Mouse (Mus musculus): ENCODE measurements at regions not wholly inside any gene's neighbourhood (a gene's known extent, or its start where the extent isn't known, plus 50 kb on each side); places are given as distances from the start of the nearest gene placed in this dataset.

DNA sequence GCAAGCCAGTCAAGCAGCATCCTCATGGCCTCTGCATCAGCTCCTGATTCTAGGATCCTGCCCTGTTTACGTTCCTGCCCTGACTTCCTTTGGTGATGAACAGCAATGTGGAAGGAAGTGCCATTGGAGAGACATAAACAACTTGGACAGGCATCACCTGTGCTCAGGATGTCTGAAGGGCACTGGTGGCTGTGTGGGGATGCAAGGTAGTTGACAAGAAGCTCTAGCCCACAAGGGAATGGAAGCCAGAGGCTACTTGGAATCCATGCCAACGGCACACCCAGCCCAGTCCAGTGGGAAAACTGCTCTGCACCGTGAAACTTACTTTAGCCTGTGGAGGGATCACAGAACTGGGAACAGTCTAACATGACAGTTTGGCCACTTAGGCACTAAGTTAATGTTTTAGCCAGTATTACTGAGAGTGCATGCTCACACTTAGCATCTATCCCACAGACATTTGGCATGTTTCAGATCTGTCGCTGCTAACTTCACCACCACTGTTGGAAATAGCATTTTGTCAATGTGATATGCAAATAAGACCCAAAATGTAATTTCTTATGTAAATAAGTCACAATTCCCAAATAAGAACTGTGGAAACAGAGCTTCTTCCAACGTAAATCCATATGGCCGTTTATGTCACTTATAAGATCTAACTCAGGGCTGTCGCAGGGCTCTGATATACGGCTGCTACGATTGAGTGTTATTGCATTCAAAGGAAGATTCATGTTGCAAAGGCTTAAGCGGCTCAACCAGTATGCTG is 223.5 kb upstream of the Tcerg1l start:
- H3K4me1 ChIP-seq = no peaks in the 10 kb centered on the region
- no peak overlapping the region for H3K4me3 ChIP-seq
- WGBS = 72% methylated on average over 10 of the region's 10 CpGs
- no peak overlapping the region for H3K27ac ChIP-seq (replicated peaks)
- no peak for ATAC-seq (replicated peaks)
- no peaks in the 10 kb centered on the region for H3K9me3 ChIP-seq
- no peak overlapping the region for H3K9ac ChIP-seq (replicated peaks)
- H3K36me3 ChIP-seq = no peaks in the 10 kb centered on the region
- no peaks in the 10 kb centered on the region for H3K27me3 ChIP-seq
- no peak overlapping the region for H3K4me2 ChIP-seq (replicated peaks)

DNA sequence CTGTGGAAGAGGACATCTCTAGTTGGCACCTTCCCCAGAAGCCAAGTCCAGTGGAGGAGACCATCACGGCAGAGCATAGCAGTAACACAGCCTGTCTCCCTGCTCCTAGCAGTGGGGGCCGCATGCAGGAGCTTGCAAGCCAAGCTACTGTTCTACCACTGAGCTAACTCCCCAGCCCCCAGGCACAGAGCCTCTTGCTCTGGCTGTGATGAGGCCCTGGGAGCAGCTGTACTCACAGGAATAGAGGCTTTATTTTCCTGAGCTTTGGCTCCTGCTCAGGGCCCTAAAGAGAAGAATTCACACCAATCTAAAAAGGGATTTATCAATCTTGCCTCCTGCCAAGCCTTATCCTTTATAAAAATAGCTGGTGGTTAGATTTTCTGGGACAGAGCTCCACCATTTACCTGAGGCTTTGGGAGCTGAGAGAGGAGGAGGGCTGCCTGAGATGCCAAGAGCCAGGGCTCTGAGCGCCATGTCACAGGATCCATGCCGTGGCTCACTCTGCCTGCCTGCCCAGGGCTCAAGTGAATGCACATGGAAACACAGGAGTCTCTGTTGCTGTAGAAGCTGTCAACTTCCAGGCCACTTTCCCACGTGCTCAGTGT is 222.7 kb upstream of the Tcerg1l start:
- Histone ChIP-seq H3K27ac (replicated peaks) (no peak overlapping the region), H3K9ac (replicated peaks) (no peak overlapping the region), H3K36me3 (no peaks in the 10 kb centered on the region), H3K27me3 (no peaks in the 10 kb centered on the region), H3K4me2 (replicated peaks) (no peak overlapping the region), H3K4me1 (no peaks in the 10 kb centered on the region), H3K4me3 (no peak overlapping the region), H3K9me3 (no peaks in the 10 kb centered on the region)
- 59% methylated on average over 5 of the region's 5 CpGs for WGBS
- no peak for ATAC-seq (replicated peaks)

- Histone ChIP-seq H3K4me2 (replicated peaks) (no peak overlapping the region), H3K27me3 (no peaks in the 10 kb centered on the region), H3K4me3 (no peak overlapping the region), H3K27ac (replicated peaks) (no peak overlapping the region), H3K9me3 (no peaks in the 10 kb centered on the region), H3K9ac (replicated peaks) (no peak overlapping the region), H3K4me1 (no peaks in the 10 kb centered on the region), H3K36me3 (no peaks in the 10 kb centered on the region)
- WGBS = 71% methylated on average over 2 of the region's 2 CpGs
- ATAC-seq (replicated peaks) = no peak
Measured at GRCm38 (mm10) chr7:138616468-138616867, 218.9 kb upstream of the Tcerg1l start.

DNA sequence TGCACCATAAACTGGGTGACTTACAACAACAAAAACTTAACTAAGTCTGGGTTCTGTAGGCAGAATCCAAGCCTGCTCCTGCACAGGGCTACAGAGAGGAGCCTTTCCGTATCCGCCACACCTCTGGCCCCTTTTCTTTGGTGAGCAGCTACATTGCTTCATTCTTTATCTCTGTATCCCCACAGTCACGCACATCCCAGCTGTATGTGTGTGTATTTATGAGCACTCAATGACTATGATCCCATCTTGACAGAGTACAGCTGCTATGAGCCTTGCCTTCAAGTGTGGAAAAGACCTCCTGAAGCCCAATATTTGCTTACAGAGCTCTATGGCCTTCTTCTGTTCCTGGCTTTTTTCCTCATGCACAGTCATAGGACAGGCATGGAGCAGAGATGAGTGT is 212.1 kb upstream of the Tcerg1l start:
- WGBS = 93% methylated on average over 3 of the region's 3 CpGs
- no peak for ATAC-seq (replicated peaks)

DNA sequence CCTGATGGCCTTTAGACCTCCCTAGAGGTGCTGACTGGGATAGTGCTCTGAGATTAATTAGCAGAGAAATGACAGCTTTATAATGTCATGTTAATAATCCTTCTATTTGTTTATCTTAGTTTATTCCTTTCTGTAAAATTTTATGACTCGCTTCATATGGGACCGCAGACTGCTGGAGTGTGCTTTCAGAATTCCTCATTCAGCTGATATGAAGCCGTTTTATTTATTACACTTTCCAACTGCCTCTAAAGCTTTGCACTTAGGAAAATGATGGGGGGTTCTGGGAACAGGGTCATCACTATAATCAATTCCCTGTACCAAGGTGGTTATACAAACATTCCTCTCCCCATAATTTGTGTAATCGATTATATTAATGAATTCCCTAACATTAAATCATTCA is 211.6 kb upstream of the Tcerg1l start:
- Histone ChIP-seq H3K9me3 (no peaks in the 10 kb centered on the region), H3K27ac (replicated peaks) (no peak overlapping the region), H3K9ac (replicated peaks) (no peak overlapping the region), H3K36me3 (no peaks in the 10 kb centered on the region), H3K4me2 (replicated peaks) (no peak overlapping the region), H3K4me1 (peaks cover 10% of the 10 kb centered on the region), H3K27me3 (no peaks in the 10 kb centered on the region), H3K4me3 (no peak overlapping the region)
- WGBS = 94% methylated on average over 4 of the region's 4 CpGs
- ATAC-seq (replicated peaks) = no peak

More for the DNA sequence above, 212.1 kb upstream of the Tcerg1l start:
- no peak overlapping the region for H3K4me3 ChIP-seq
- no peak overlapping the region for H3K9ac ChIP-seq (replicated peaks)
- H3K4me1 ChIP-seq = peaks cover 10% of the 10 kb centered on the region
- no peaks in the 10 kb centered on the region for H3K27me3 ChIP-seq
- no peaks in the 10 kb centered on the region for H3K36me3 ChIP-seq
- no peak overlapping the region for H3K4me2 ChIP-seq (replicated peaks)
- no peak overlapping the region for H3K27ac ChIP-seq (replicated peaks)
- H3K9me3 ChIP-seq = no peaks in the 10 kb centered on the region

DNA sequence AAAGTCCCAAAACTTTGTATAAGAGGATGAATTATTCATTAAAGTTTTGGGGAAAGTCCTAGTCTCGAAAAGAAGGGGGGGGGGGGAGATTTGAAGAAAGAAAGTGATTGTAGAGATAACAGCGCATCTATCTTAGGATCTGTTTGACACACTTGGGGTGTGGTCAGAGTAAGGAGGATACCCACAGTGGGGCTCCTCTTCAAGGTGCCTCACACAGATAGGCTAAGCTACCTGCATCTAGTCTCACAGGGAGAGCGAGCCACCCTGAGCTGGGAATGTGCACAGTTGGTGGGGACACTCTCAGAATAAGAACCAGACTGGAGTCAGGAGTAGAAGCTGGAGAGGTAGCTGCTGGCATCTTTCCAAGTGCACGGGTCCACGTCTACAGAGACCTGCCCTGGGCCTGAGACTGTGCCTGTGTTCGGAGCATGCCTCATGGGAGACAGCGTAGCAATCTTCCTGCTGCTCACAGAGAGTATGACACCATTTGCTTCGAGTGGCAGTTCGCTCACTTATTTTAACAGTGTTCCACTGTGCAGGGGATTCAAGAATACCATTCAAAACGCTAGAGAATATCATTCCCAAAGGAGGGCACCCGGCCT is 208.9 kb upstream of the Tcerg1l start:
- H3K9me3 ChIP-seq = no peaks in the 10 kb centered on the region
- no peak overlapping the region for H3K27ac ChIP-seq (replicated peaks)
- H3K4me3 ChIP-seq = no peak overlapping the region
- H3K27me3 ChIP-seq = no peaks in the 10 kb centered on the region
- H3K4me2 ChIP-seq (replicated peaks) = no peak overlapping the region
- no peaks in the 10 kb centered on the region for H3K36me3 ChIP-seq
- ATAC-seq (replicated peaks) = no peak
- no peak overlapping the region for H3K9ac ChIP-seq (replicated peaks)
- peaks cover 16% of the 10 kb centered on the region for H3K4me1 ChIP-seq
- 39% methylated on average over 11 of the region's 11 CpGs for WGBS

DNA sequence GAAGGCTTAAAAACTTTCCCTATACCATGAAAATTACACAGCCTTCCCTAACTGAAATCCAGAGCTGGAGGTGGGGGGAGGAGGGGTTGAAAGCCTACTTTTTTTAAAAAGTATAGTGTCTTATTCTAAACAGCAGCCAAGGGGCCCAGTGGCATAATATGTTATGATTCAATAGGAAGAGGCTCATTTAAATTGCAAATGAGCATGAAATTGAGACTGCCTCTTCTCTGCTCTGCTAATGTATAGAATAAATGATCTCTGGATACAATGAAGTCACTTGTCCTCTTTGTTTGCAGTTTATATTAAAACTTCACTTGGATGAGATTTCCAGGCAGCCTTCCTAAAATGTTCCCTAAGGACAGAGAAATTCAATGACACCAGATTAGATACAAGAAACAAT is 208.4 kb upstream of the Tcerg1l start:
- Histone ChIP-seq H3K27me3 (no peaks in the 10 kb centered on the region), H3K4me2 (replicated peaks) (no peak overlapping the region), H3K9ac (replicated peaks) (no peak overlapping the region), H3K27ac (replicated peaks) (no peak overlapping the region), H3K4me1 (peaks cover 19% of the 10 kb centered on the region), H3K4me3 (no peak overlapping the region), H3K9me3 (no peaks in the 10 kb centered on the region), H3K36me3 (no peaks in the 10 kb centered on the region)
- ATAC-seq (replicated peaks) = no peak

DNA sequence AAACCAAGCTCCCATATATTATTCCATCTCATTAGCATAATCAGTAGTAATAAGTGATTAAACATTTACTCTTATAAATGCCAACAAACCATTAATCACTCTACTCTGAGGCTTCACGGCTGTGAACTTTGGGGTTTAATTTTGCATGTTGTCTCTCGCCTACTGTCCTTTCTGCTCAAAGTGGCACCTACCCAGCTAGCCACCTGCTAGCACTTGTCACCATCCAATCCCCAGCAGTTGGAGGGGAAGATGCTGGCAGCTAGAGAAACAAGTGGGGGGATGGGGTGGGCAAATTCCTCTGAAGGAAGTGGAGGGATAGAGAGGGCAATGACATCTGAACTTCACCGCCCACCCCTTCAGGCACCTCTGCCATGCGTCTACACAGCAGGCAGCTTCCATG is 204.2 kb upstream of the Tcerg1l start:
- Histone ChIP-seq H3K36me3 (no peaks in the 10 kb centered on the region), H3K9me3 (no peaks in the 10 kb centered on the region), H3K27me3 (no peaks in the 10 kb centered on the region), H3K9ac (replicated peaks) (no peak overlapping the region), H3K4me1 (peaks cover 19% of the 10 kb centered on the region), H3K27ac (replicated peaks) (no peak overlapping the region), H3K4me2 (replicated peaks) (no peak overlapping the region), H3K4me3 (no peak overlapping the region)
- no peak for ATAC-seq (replicated peaks)
- whole genome bisulfite sequencing = 45% methylated on average over 4 of the region's 4 CpGs

GRCm38 (mm10) chr7:138593344-138593743 is 195.8 kb upstream of the Tcerg1l start:
- no peak overlapping the region for H3K9ac ChIP-seq (replicated peaks)
- whole genome bisulfite sequencing = 82% methylated on average over 2 of the region's 2 CpGs
- H3K9me3 ChIP-seq = no peaks in the 10 kb centered on the region
- no peaks in the 10 kb centered on the region for H3K36me3 ChIP-seq
- no peak overlapping the region for H3K4me3 ChIP-seq
- peaks cover 12% of the 10 kb centered on the region; the same call in 1 of the 2 replicates for H3K4me1 ChIP-seq
- H3K4me2 ChIP-seq (replicated peaks) = no peak overlapping the region
- no peak overlapping the region for H3K27ac ChIP-seq (replicated peaks)
- ATAC-seq (replicated peaks) = no peak
- H3K27me3 ChIP-seq = no peaks in the 10 kb centered on the region

DNA sequence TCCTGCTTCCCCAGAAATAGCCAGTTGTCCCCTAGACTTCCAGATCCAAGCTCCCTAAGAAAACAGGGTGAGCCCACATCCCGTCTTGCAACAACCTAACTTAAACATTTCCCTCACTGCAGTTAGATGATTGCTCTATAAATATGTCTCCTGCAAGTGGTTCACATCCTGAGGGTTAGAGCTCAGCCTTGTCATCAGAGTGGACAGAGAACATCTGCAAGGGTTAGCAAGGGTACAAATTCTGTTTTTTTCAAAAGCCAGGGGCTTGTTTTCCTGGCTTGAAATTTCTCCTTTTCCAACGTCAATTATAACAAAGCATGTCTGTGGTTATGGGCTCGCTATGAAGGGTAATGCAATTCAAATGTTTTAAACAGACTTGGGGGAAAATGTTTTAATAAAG is 169.8 kb upstream of the Tcerg1l start:
- no peak overlapping the region for H3K4me2 ChIP-seq (replicated peaks)
- no peaks in the 10 kb centered on the region for H3K9me3 ChIP-seq
- H3K4me1 ChIP-seq = no peaks in the 10 kb centered on the region
- WGBS = 84% methylated on average over 3 of the region's 3 CpGs
- no peak overlapping the region for H3K4me3 ChIP-seq
- H3K27ac ChIP-seq (replicated peaks) = no peak overlapping the region
- no peaks in the 10 kb centered on the region for H3K36me3 ChIP-seq
- ATAC-seq (replicated peaks) = no peak
- no peaks in the 10 kb centered on the region for H3K27me3 ChIP-seq
- H3K9ac ChIP-seq (replicated peaks) = no peak overlapping the region

- no peaks in the 10 kb centered on the region for H3K27me3 ChIP-seq
- 83% methylated on average over 10 of the region's 10 CpGs for WGBS
- no peak overlapping the region for H3K27ac ChIP-seq (replicated peaks)
- ATAC-seq (replicated peaks) = no peak
- H3K4me1 ChIP-seq = peaks cover 14% of the 10 kb centered on the region
- H3K4me3 ChIP-seq = no peak overlapping the region
- H3K9ac ChIP-seq (replicated peaks) = no peak overlapping the region
- H3K4me2 ChIP-seq (replicated peaks) = no peak overlapping the region
- H3K36me3 ChIP-seq = no peaks in the 10 kb centered on the region
- no peaks in the 10 kb centered on the region for H3K9me3 ChIP-seq
Measured at GRCm38 (mm10) chr7:138551629-138552028, 154.1 kb upstream of the Tcerg1l start.

- Histone ChIP-seq H3K4me1 (peaks cover 14% of the 10 kb centered on the region), H3K27me3 (no peaks in the 10 kb centered on the region), H3K4me3 (no peak overlapping the region), H3K9me3 (no peaks in the 10 kb centered on the region), H3K9ac (replicated peaks) (no peak overlapping the region), H3K36me3 (no peaks in the 10 kb centered on the region), H3K27ac (replicated peaks) (no peak overlapping the region), H3K4me2 (replicated peaks) (no peak overlapping the region)
- WGBS = 39% methylated on average over 7 of the region's 7 CpGs
- no peak for ATAC-seq (replicated peaks)
Measured at GRCm38 (mm10) chr7:138547881-138548280, 150.4 kb upstream of the Tcerg1l start.

Measured in forebrain, embryonic 15.5 days (tissue).